Mouse (Mus musculus) cerebellum, adult 2 months (tissue): ENCODE data around the gene Ccndbp1. TPM values are rescaled to one million over a fixed set of nuclear protein-coding genes. Genes with fewer than 3 reads are reported as not detected.
"Not testable (repeated sequence)": the region's sequence is repeated elsewhere in the genome, so short reads cannot be mapped to it uniquely, and the experiment has no call there.

Experiments used
- DNase-seq, 2 experiments: peaks; one replicate each; pipeline ENCODE4 v3.0.0; 2021
- H3K27ac ChIP-seq: fragments of 200-500 bp; 2 replicates; pipeline ENCODE4 v1.5.1; 2012; ENCODE audit warnings: low read length, control low read depth, inconsistent platforms; ENCODE audit not compliant: insufficient read depth
- H3K27me3 ChIP-seq: fragments of 200-500 bp; 2 replicates; pipeline ENCODE4 v1.6.1; 2012; ENCODE audit warnings: inconsistent platforms, mild to moderate bottlenecking, low read length, moderate library complexity; ENCODE audit not compliant: control insufficient read depth, insufficient read depth
- H3K4me1 ChIP-seq: fragments of 200-500 bp; 2 replicates; pipeline ENCODE4 v1.6.1; 2011; ENCODE audit warnings: low read length; ENCODE audit not compliant: control insufficient read depth, insufficient read depth
- H3K4me3 ChIP-seq: fragments of 200-500 bp; replicated peaks from 2 replicates; pipeline ENCODE3; 2011; ENCODE audit warnings: mild to moderate bottlenecking, low read depth, low read length, control low read depth; ENCODE audit not compliant: insufficient read depth
- CTCF ChIP-seq: fragments of 200-500 bp; IDR thresholded peaks from 2 replicates; pipeline ENCODE4 v1.5.1; 2011; ENCODE audit warnings: low read depth, mild to moderate bottlenecking, control low read depth, low read length, moderate library complexity, borderline replicate concordance; ENCODE audit not compliant: insufficient read depth
- POLR2A ChIP-seq: fragments of 200-500 bp; IDR thresholded peaks from 2 replicates; pipeline ENCODE4 v1.6.1; 2011; ENCODE audit warnings: low read length, control low read depth, borderline replicate concordance; ENCODE audit not compliant: insufficient read depth
- WGBS: fragments of 180-500 bp; shearing (Covaris S2); methylation state at CpG from one replicate; pipeline ENCODE4 v1.1.7; 2018; 5-methylcytosine and 5-hydroxymethylcytosine counted together
- polyA plus RNA-seq: library from polyadenylated mRNA; depleted of rRNA; stranded (reverse); fragments of >200 nt; gene quantifications from 2 replicates; pipeline ENCODE4 v1.2.3, GENCODE M21; 2012

Gene Ccndbp1
- polyA plus RNA-seq, 1 experiment = 155 TPM

DNA sequence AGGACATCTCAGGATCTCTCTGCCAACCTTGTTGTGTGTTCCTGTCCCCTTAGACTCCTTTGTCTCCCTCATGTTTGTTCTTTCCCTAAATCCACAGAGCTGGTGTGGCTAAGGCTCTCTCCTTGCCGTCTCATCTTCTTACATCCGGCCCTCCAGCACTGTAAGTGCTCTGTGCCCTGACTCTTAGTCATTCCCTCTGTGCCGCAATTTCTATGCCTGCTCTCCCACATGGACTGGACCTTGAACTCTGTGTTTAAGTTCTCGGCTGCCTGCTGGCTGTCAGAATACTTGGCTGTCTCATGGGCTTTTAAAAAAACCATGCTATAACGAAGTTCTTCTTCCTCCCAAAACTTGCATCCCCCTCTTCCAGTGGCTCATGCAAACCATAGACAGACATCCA, 14.7 kb downstream of the Ccndbp1 start:
- no peak overlapping the region for H3K4me3 ChIP-seq
- whole genome bisulfite sequencing = 62% methylated on average over 5 of the region's 5 CpGs
- H3K4me1 ChIP-seq = no peaks in the 10 kb centered on the region
- no peak for DNase-seq
- H3K27ac ChIP-seq = no peak overlapping the region
- TF ChIP-seq POLR2A (no peak), CTCF (no peak)
- H3K27me3 ChIP-seq = no peaks in the 10 kb centered on the region

DNA sequence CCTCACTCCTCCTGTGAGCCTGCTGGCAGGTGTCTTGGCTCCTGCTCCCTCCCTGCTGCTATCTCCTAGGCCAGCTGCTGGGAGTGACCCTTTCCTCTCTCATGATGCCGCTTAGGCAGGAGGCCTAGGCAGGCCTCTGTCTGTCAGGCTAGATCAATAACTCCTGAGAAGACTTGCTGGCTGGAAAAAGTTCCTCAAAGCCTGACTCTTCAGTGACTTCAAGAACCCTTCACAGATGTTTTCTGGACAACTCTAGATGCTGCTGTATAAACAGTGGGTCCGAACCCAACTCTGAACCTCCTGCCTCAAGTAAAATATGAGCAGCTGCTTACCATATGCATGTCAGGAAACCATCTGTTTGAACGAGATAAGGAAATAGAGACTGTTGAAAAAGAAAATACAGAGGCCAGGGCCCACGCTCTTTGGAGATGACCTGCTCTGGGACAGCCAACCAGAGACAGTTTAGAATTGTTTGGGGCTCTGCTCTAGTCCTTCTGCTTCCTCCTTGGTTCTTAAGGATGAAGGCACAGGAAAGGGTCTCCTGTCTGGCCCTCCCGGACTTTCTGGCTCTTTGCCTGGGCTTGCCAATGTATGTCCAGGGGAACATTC, 28.6 kb downstream of the Ccndbp1 start, which contains the start of gene Epb42:
Gene Epb42 (minus strand): TSS at position 340 of the 609 bp plus-strand sequence.
- no peak within 1 kb of the TSS for H3K27ac ChIP-seq
- H3K4me1 ChIP-seq = no peaks in the 10 kb centered on the region
- TF ChIP-seq POLR2A = no peak
- TF ChIP-seq CTCF = no peak
- 45% methylated on average over 5 of the region's 5 CpGs for WGBS
- no peaks in the 10 kb centered on the region for H3K27me3 ChIP-seq
- DNase-seq = no peak
- H3K4me3 ChIP-seq = no peak within 1 kb of the TSS

DNA sequence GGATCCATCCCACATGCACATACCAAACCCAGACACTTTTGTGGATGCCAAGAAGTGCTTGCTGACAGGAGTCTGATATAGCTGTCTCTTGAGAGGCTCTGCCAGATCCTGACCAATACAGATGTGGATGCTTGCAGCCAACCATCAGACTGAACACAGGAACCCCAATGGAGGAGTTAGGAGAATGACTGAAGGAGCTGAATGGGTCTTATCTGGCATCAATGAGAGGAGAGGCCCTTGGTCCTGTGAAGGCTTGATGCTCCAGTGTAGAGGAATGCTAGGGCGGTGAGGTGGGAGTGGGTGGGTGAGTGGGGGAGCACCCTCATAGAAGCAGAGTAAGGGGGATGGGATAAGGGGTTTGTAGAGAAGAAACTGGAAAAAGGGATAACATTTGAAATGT, 30.6 kb downstream of the Ccndbp1 start:
- H3K27me3 ChIP-seq, H3K27ac ChIP-seq, H3K4me3 ChIP-seq, DNase-seq, H3K4me1 ChIP-seq: not testable (repeated sequence)
- 97% methylated on average over 1 of the region's 1 CpGs for WGBS

DNA sequence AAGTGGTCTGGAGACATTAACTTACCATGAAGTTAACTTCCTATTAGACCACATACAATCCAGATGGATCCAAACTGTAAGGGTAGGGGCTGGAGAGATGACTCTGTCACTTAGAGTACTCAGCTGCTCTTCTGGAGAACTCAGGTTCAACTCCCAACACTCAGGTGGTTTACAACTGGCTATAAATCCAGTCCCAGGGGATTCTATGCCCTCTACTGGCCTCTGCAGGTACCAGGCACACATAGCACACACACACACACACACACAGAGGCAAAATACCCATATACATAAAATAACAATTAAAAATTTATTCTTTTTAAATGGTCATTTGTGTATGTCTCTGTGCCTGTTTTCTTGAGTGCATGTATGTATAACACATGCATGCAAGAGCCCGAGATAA, 31.2 kb downstream of the Ccndbp1 start:
- DNase-seq = no peak
- TF ChIP-seq CTCF (no peak), POLR2A (no peak)
- no peak overlapping the region for H3K4me3 ChIP-seq
- H3K27ac ChIP-seq = no peak overlapping the region
- 95% methylated on average over 1 of the region's 1 CpGs for WGBS
- no peaks in the 10 kb centered on the region for H3K4me1 ChIP-seq
- no peaks in the 10 kb centered on the region for H3K27me3 ChIP-seq

DNA sequence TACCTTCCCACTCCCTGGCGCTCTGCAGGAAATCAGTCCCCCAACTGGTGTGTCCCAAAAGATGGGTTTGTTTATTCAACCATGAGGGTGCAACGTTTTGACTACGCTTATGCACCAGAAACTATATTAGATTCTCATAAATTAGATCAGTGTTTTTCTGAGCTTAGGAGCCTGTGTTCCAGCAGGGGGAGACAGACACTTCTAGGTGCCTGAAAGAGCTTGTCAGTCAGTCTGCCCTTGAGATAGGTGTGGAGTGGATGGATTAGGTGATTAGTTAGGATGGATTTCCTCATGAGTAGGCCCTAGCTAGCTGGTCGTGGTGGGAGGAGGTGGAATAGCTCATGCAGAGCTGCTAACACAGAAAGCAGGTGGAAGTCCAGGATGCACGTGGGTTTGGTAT, 32.9 kb downstream of the Ccndbp1 start:
- TF ChIP-seq POLR2A = no peak
- TF ChIP-seq CTCF = peak; percentile 83
- Histone ChIP-seq H3K27me3 (no peaks in the 10 kb centered on the region), H3K4me1 (no peaks in the 10 kb centered on the region), H3K27ac (no peak overlapping the region), H3K4me3 (no peak overlapping the region)
- WGBS = 33% methylated on average over 5 of the region's 5 CpGs
- peak; percentile 50 to 60 for DNase-seq

DNA sequence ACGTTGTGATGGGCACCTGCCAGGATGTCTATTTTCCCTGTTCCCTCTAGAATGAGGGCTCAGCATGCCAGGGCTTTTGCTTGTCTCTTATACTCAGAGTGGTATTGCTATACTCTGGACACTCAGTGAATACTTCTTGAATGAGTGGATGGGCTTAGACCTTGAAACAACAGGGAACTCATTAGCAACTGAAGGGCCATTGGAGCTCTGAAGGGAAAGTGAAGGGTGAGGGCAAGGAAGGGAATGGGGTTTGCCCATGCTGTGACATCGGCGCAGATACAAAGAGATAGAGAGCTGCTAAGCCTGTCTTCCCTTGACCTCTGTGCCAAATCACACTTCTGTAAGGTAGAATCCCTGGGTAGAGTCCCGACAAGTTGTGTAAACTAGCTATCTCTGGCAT, 37.5 kb downstream of the Ccndbp1 start:
- no peaks in the 10 kb centered on the region for H3K27me3 ChIP-seq
- no peak overlapping the region for H3K4me3 ChIP-seq
- 73% methylated on average over 4 of the region's 4 CpGs for WGBS
- TF ChIP-seq CTCF (no peak), POLR2A (no peak)
- no peak for DNase-seq
- H3K4me1 ChIP-seq = no peaks in the 10 kb centered on the region
- H3K27ac ChIP-seq = no peak overlapping the region

DNA sequence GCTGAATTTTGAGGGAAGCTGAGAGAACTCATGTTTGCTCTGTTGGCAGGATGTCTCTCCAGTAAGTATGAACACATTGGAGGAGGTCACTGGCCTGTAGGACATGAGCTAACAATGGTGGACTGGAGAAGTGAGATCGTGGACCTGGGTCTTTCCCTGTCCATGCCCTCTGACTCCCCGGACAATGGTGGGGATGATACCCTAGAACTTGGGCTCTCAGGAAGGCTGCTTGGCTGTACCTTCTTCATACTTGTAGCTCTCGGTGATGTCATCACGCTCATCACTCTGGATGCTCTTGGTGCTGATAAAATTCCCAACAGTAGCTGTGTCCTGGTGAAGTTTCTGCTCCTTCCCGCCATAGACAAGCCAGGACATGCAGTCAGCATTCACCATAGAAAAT, 44.0 kb downstream of the Ccndbp1 start:
- Histone ChIP-seq H3K4me1 (peaks cover 9% of the 10 kb centered on the region; the same call in 1 of the 2 replicates), H3K4me3 (no peak overlapping the region), H3K27me3 (no peaks in the 10 kb centered on the region), H3K27ac (no peak overlapping the region)
- TF ChIP-seq CTCF (no peak), POLR2A (no peak)
- DNase-seq = no peak
- 94% methylated on average over 5 of the region's 5 CpGs for WGBS

DNA sequence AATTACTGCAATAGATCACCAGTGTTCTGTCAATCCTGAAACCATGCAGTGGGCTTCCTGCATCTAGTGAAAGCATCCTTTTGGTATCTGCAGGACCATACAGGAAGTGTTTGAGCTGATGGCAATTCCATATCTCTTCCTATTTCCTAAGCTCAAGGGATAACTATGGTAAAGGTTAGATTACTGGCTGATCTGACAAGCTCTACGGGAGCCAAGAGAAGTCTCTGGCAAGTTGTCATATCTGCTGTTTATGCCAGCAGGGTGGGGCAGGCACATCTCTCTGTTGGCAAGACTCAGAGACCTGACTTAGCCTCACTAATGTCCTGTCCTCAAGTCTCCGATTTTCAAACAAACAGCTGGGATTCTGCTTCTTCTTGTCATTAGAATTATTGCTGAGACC, 45.9 kb downstream of the Ccndbp1 start:
- H3K4me1 ChIP-seq = peaks cover 9% of the 10 kb centered on the region; the same call in 1 of the 2 replicates
- DNase-seq = peak; percentile 30 to 67
- 8% methylated on average over 2 of the region's 2 CpGs for WGBS
- TF ChIP-seq CTCF = no peak
- no peak for TF ChIP-seq POLR2A
- H3K27me3 ChIP-seq = no peaks in the 10 kb centered on the region
- no peak overlapping the region for H3K4me3 ChIP-seq
- H3K27ac ChIP-seq = no peak overlapping the region
